Mouse (Mus musculus) stomach, postnatal 0 days (tissue): Measurements from ENCODE around the gene Zrsr2.

ENCODE experiments used
- CTCF ChIP-seq: IDR thresholded peaks from 2 replicates; pipeline ENCODE4 v1.5.1; 2016; ENCODE audit warnings: antibody characterized with exemption, low read depth, mild to moderate bottlenecking, moderate library complexity
- EP300 ChIP-seq: optimal IDR thresholded peaks from 2 replicates; pipeline ENCODE3; 2016; ENCODE audit warnings: antibody characterized with exemption

- TF ChIP-seq EP300 (no peak), CTCF (no peak)
These were observed 51.6 kb downstream of the Zrsr2 start for GRCm38 (mm10) chrX:163906861-163907260.
